Comparison of ENCODE assay signal across 23 mouse cellular contexts in the genomic region with DNA sequence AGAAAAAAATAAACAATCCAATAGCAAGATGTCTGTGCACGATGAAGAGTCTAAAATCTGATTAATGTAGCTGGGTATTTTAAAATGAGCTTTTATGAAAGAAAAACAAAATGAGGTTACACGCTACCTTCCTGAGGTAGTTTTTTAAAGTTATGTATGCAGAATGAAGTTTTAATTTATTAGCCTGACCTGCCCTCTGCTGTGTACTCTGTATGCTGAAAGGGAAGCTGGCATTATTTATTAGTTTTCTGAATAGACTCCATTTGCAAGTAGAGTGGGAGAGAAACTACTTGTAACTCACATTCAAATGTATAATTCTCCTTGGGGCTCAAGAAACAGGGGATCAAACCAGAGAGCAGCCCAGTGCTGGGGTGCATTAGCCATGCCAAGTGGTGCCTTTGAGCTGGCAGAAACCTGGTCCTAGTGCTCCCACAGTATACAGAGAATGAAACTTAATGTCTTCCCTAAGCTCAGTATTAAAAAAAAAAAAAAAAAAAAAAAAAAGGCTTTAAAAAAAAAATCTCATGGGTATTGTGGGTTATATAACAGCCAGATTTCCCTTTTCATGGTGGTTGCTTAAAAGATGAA.
A peak's percentile ranks its signal among the peaks of the same experiment; 100 is the strongest.
DNase-seq lines count a peak whose midpoint lies in the region; ATAC-seq and TF ChIP-seq lines count a peak whose summit lies in the region.
"Had no signal": no experiment of that assay in that cellular context is flagged by ENCODE, and none has a peak within 500 bp of the region (broad histone marks: within the 10 kb centered on the region; RNA-seq: fewer than 3 reads in every experiment).

No protein-coding gene starts in this region.

- no peak overlapping the region for H3K4me3 ChIP-seq in hindbrain, embryonic 16.5 days (ENCODE audit: low read length)
- no peak overlapping the region for H3K4me3 ChIP-seq in hindbrain, embryonic 13.5 days
- no peak overlapping the region for H3K4me3 ChIP-seq in left cerebral cortex, adult 2 months
- no peak overlapping the region for H3K4me3 ChIP-seq in neural tube, embryonic 11.5 days (ENCODE audit: low read depth, low read length)
- H3K4me3 ChIP-seq in neural tube, embryonic 15.5 days (replicated peaks): no peak overlapping the region
- H3K4me3 ChIP-seq: forebrain, embryonic 10.5 days; forebrain, embryonic 13.5 days; heart, adult 2 months; heart, embryonic 10.5 days; heart, embryonic 13.5 days had no signal

- no peaks in the 10 kb centered on the region for H3K4me1 ChIP-seq in hindbrain, embryonic 16.5 days (ENCODE audit: control insufficient read depth, insufficient read depth, low read depth, low read length)
- H3K4me1 ChIP-seq in hindbrain, embryonic 13.5 days (replicated peaks): no peaks in the 10 kb centered on the region; the same call in 1 of the 2 replicates
- H3K4me1 ChIP-seq in neural tube, embryonic 11.5 days (ENCODE audit: control insufficient read depth, insufficient read depth, low read length): 0 out of 2 replicates have a peak, but pooled peaks cover 3% of the 10 kb centered on the region
- peaks cover 7% of the 10 kb centered on the region for H3K4me1 ChIP-seq in neural tube, embryonic 15.5 days
- H3K4me1 ChIP-seq: forebrain, embryonic 10.5 days; forebrain, embryonic 13.5 days; heart, embryonic 10.5 days; heart, embryonic 13.5 days had no signal

- H3K27ac ChIP-seq in hindbrain, embryonic 16.5 days (ENCODE audit: low read depth, low read length): no peak overlapping the region
- H3K27ac ChIP-seq in hindbrain, embryonic 13.5 days: no peak overlapping the region
- 0 out of 2 replicates have a peak overlapping the region, but pooled peaks have one; percentile 32 for H3K27ac ChIP-seq in left cerebral cortex, adult 2 months
- no peak overlapping the region for H3K27ac ChIP-seq in neural tube, embryonic 11.5 days (ENCODE audit: low read depth, low read length)
- no peak overlapping the region; the same call in 1 of the 2 replicates for H3K27ac ChIP-seq in neural tube, embryonic 15.5 days (replicated peaks)
- H3K27ac ChIP-seq: forebrain, embryonic 10.5 days; forebrain, embryonic 13.5 days; heart, adult 2 months; heart, embryonic 10.5 days; heart, embryonic 13.5 days had no signal

- H3K9me3 ChIP-seq in hindbrain, embryonic 16.5 days (ENCODE audit: control insufficient read depth, low read length): no peaks in the 10 kb centered on the region
- H3K9me3 ChIP-seq in hindbrain, embryonic 13.5 days: no peaks in the 10 kb centered on the region
- no peaks in the 10 kb centered on the region for H3K9me3 ChIP-seq in neural tube, embryonic 11.5 days (ENCODE audit: control insufficient read depth, low read length)
- no peaks in the 10 kb centered on the region for H3K9me3 ChIP-seq in neural tube, embryonic 15.5 days (replicated peaks)
- H3K9me3 ChIP-seq: forebrain, embryonic 10.5 days; forebrain, embryonic 13.5 days; heart, embryonic 10.5 days; heart, embryonic 13.5 days had no signal

- H3K9ac ChIP-seq in hindbrain, embryonic 16.5 days (ENCODE audit: low read depth, low read length): no peak overlapping the region
- no peak overlapping the region for H3K9ac ChIP-seq in hindbrain, embryonic 13.5 days
- H3K9ac ChIP-seq in neural tube, embryonic 11.5 days (ENCODE audit: low read length): no peak overlapping the region
- H3K9ac ChIP-seq in neural tube, embryonic 15.5 days (replicated peaks): no peak overlapping the region
- H3K9ac ChIP-seq: forebrain, embryonic 13.5 days; heart, embryonic 13.5 days had no signal

- no peaks in the 10 kb centered on the region for H3K36me3 ChIP-seq in hindbrain, embryonic 16.5 days (ENCODE audit: control insufficient read depth, insufficient read depth, low read length)
- no peaks in the 10 kb centered on the region for H3K36me3 ChIP-seq in hindbrain, embryonic 13.5 days
- H3K36me3 ChIP-seq in neural tube, embryonic 11.5 days (ENCODE audit: control insufficient read depth, insufficient read depth, low read length): no peaks in the 10 kb centered on the region
- H3K36me3 ChIP-seq in neural tube, embryonic 15.5 days: no peaks in the 10 kb centered on the region
- H3K36me3 ChIP-seq: forebrain, embryonic 10.5 days; heart, embryonic 10.5 days; heart, embryonic 13.5 days had no signal

- no peak for DNase-seq in left cerebral cortex, adult 2 months (ENCODE audit: extremely low spot score in 1 of 2, low spot score in 2 of 2)
- DNase-seq in left cerebral cortex, adult 18-20 months (ENCODE audit: low spot score in 2 of 2): no peak
- no peak for DNase-seq in neural tube, embryonic 11.5 days (ENCODE audit: low spot score)
- DNase-seq in neural tube, embryonic 10.5 days (ENCODE audit: extremely low spot score, low spot score): no peak
- no peak for DNase-seq in right cerebral cortex, adult 2 months (ENCODE audit: low spot score in 2 of 2)
- DNase-seq: adrenal gland, adult 2 months; adrenal gland, postnatal 14 days; B cell, adult 2 months; cerebellum, adult 11-12 months; cerebellum, adult 8-10 months; cerebellum, postnatal 10 days; cerebellum, postnatal 36 days; gastrocnemius, postnatal 25 days; heart, adult 2 months; heart, postnatal 14 days; heart, postnatal 4 days had no signal

- peak; percentile 68 for ATAC-seq in hindbrain, embryonic 16.5 days
- no peak for ATAC-seq in hindbrain, embryonic 13.5 days (ENCODE audit: low FRiP score)
- ATAC-seq in neural tube, embryonic 11.5 days (ENCODE audit: insufficient read depth, low FRiP score, low TSS enrichment): 0 out of 2 replicates have a peak, but pooled peaks have one; percentile 53
- peak; percentile 53; the same call in 1 of the 2 replicates for ATAC-seq in neural tube, embryonic 15.5 days (ENCODE audit: low FRiP score)
- ATAC-seq: forebrain, embryonic 13.5 days had no signal

- no peak; the same call in none of the 2 replicates for TF ChIP-seq CTCF in left cerebral cortex, adult 2 months (IDR thresholded peaks at IDR 0.05)

- no peaks in the 10 kb centered on the region for H3K27me3 ChIP-seq in hindbrain, embryonic 16.5 days (replicated peaks; ENCODE audit: control insufficient read depth, insufficient read depth, low read length)
- no peaks in the 10 kb centered on the region for H3K27me3 ChIP-seq in hindbrain, embryonic 13.5 days
- no peaks in the 10 kb centered on the region for H3K27me3 ChIP-seq in neural tube, embryonic 11.5 days (ENCODE audit: control insufficient read depth, insufficient read depth, low read length)
- H3K27me3 ChIP-seq in neural tube, embryonic 15.5 days (replicated peaks): no peaks in the 10 kb centered on the region
- H3K27me3 ChIP-seq: forebrain, embryonic 13.5 days; heart, embryonic 13.5 days had no signal

- intact Hi-C loops in left cerebral cortex, adult 2 months (cut with DNase I): no loop called here

- 53% methylated on average over 2 of the region's 2 CpGs for WGBS in hindbrain, embryonic 16.5 days
- 56% methylated on average over 2 of the region's 2 CpGs for WGBS in hindbrain, embryonic 13.5 days
- WGBS in neural tube, embryonic 11.5 days: 61% methylated on average over 2 of the region's 2 CpGs
- 21% methylated on average over 2 of the region's 2 CpGs for WGBS in neural tube, embryonic 15.5 days

- no peak overlapping the region for H3K4me2 ChIP-seq in hindbrain, embryonic 16.5 days (ENCODE audit: low read length)
- no peak overlapping the region for H3K4me2 ChIP-seq in hindbrain, embryonic 13.5 days
- H3K4me2 ChIP-seq in neural tube, embryonic 11.5 days (ENCODE audit: low read depth): no peak overlapping the region
- H3K4me2 ChIP-seq in neural tube, embryonic 15.5 days: no peak overlapping the region
- H3K4me2 ChIP-seq: forebrain, embryonic 13.5 days; heart, embryonic 13.5 days had no signal
